Mouse (Mus musculus) embryonic fibroblast, embryonic 13.5 days (primary cell): ENCODE data around the gene Cygb. TPM values are rescaled to one million over a fixed set of nuclear protein-coding genes. Genes with fewer than 3 reads are reported as not detected.
"Not testable (repeated sequence)": the region's sequence is repeated elsewhere in the genome, so short reads cannot be mapped to it uniquely, and the experiment has no call there.

ENCODE experiments used
- H3K27ac ChIP-seq: 2 replicates; pipeline ENCODE4 v1.5.1; 2012; ENCODE audit warnings: low read length, control low read depth, inconsistent platforms; ENCODE audit not compliant: insufficient read depth
- H3K4me1 ChIP-seq: 2 replicates; pipeline ENCODE4 v1.6.1; 2011; ENCODE audit warnings: low read length; ENCODE audit not compliant: control insufficient read depth, insufficient read depth
- H3K4me3 ChIP-seq: 2 replicates; pipeline ENCODE4 v1.5.1; 2011; ENCODE audit warnings: mild to moderate bottlenecking, control low read depth, low read length; ENCODE audit not compliant: insufficient read depth
- CTCF ChIP-seq: IDR thresholded peaks from 2 replicates; pipeline ENCODE4 v1.5.1; 2011; ENCODE audit warnings: mild to moderate bottlenecking, control low read depth, low read length, moderate library complexity, borderline replicate concordance; ENCODE audit not compliant: insufficient read depth
- POLR2A ChIP-seq: IDR thresholded peaks from 2 replicates; pipeline ENCODE4 v1.6.1; 2011; ENCODE audit warnings: low read depth, mild to moderate bottlenecking, control low read depth, low read length, moderate library complexity
- polyA plus RNA-seq: library from polyadenylated mRNA; stranded (reverse); fragments of >200 nt; gene quantifications from 2 replicates; pipeline ENCODE4 v1.2.4, GENCODE M21; 2011; ENCODE audit warnings: low read depth; ENCODE audit not compliant: missing spikeins, insufficient read length

Cygb gene
- polyA plus RNA-seq, 1 experiment, result 0.74 TPM

DNA sequence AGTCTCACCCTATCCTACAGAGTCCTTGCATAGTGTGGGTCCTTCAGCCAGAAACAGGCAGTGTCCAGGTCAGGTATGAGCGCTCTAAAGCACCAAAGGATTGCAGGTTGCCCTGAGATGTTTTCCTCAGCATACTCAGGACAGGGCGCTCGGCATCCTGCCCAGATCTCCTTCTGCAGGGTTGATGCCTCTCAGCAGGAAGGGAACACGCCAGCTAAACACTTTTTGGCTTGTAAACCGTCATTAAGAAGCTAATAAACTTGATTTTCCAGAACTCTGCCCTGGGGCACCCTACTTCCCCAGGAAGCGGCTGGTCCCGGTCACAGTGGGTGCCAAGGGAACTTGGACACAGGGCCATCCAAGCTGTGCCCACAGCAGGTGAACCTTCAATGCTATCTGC is 35.0 kb downstream of the Cygb start:
- no peak overlapping the region for H3K27ac ChIP-seq
- peaks cover 6% of the 10 kb centered on the region; the same call in 1 of the 2 replicates for H3K4me1 ChIP-seq
- H3K4me3 ChIP-seq, result no peak overlapping the region
- TF ChIP-seq CTCF (no peak), POLR2A (no peak)

DNA sequence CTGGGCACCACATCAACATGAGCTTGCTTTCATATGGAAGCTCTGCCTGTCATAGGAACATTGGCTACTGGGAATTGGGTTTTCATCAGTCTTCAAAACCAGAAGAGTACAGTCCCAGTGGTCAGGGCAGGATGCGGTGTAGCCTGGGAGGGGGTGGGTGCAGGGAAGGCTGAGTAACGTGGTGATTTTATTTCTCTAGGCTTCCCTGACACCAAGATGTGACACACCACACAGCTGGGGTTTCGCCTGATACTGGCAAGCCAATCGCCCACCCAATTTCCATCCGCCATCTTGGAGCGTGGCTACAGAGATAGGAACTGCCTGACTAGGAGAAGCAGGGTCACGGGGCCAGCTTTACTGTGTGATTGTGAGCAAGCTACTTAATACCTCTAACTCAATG is 35.4 kb downstream of the Cygb start:
- H3K4me1 ChIP-seq, result peaks cover 6% of the 10 kb centered on the region; the same call in 1 of the 2 replicates
- no peak for TF ChIP-seq CTCF
- no peak for TF ChIP-seq POLR2A
- no peak overlapping the region for H3K4me3 ChIP-seq
- H3K27ac ChIP-seq, result no peak overlapping the region

DNA sequence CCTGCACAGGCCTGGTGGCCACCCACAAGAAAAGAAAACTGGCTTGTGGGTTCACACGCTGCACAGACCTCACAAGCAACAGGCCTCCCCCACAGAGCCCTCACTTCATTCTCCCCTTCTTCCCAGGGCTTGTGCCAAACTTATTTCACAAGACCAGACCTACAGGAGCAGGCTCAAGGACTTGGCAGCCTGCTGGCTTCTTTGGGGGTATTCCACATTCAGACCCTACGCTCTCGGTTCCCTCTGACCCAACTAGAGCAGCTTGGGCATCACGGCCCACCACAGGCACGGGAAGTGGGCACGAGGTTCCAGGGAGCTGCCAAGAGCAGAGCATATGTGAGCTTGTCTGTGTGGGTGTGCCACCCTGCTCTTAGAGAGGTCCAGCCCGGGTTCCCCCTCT is 36.5 kb downstream of the Cygb start:
- no peak overlapping the region for H3K27ac ChIP-seq
- H3K4me1 ChIP-seq, result peaks cover 6% of the 10 kb centered on the region; the same call in 1 of the 2 replicates
- no peak overlapping the region for H3K4me3 ChIP-seq
- no peak for TF ChIP-seq POLR2A
- TF ChIP-seq CTCF, result no peak

GRCm38 (mm10) chr11:116616438-116617118 is 37.5 kb downstream of the Cygb start:
- Histone ChIP-seq H3K4me1 (peaks cover 6% of the 10 kb centered on the region; the same call in 1 of the 2 replicates), H3K27ac (no peak overlapping the region), H3K4me3 (no peak overlapping the region)
- TF ChIP-seq POLR2A, result no peak
- TF ChIP-seq CTCF, result no peak

- peaks cover 6% of the 10 kb centered on the region; the same call in 1 of the 2 replicates for H3K4me1 ChIP-seq
- no peak overlapping the region for H3K4me3 ChIP-seq
- no peak overlapping the region for H3K27ac ChIP-seq
Observed at GRCm38 (mm10) chr11:116615735-116616437, 38.2 kb downstream of the Cygb start.

GRCm38 (mm10) chr11:116613234-116613633 is 40.9 kb downstream of the Cygb start:
- Histone ChIP-seq H3K4me3 (no peak overlapping the region), H3K4me1 (peaks cover 3% of the 10 kb centered on the region; the same call in 1 of the 2 replicates), H3K27ac (no peak overlapping the region)
- TF ChIP-seq CTCF, result no peak
- no peak for TF ChIP-seq POLR2A

More at GRCm38 (mm10) chr11:116615735-116616437, 38.2 kb downstream of the Cygb start:
- TF ChIP-seq POLR2A, result no peak

DNA sequence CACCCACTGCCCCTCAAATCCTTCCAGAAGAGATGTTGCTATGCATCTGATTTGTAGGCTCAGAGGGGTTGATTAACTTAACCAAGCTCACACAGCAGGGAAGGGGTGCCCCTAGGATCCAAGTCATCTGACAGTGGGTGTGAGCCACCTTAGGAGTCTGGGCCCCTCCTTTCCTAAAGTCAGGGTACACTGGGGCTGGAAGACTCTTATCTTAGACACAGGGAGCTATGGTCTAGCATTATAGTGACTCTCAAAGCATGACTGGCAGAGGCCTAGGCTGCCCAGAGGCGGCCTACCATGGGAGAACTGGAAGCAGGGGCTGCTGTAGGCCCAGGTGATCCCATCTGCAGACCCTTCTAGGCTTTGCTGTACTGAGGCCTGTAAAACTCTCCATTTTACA is 41.6 kb downstream of the Cygb start:
- Histone ChIP-seq H3K27ac (no peak overlapping the region), H3K4me3 (no peak overlapping the region), H3K4me1 (peaks cover 3% of the 10 kb centered on the region; the same call in 1 of the 2 replicates)
- TF ChIP-seq POLR2A (no peak), CTCF (no peak)

DNA sequence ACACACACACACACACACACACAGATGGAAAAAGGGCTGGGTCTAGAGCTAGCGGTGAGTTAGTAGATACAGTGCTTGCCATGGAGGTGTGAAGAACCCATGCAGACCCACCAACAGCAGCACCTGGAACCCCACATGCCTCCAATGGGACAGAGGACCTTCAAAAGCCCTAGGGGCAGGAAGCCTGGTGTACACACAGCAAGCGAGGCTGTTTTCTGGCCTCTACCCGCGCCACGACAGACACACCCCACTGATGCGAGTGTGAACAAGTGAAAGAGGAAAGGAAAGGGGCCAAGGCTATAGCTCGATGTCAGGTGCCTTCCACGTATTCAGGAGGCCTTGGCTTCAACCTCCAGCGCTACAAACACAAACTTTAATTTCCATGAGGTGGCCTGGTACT is 42.2 kb downstream of the Cygb start:
- peaks cover 3% of the 10 kb centered on the region; the same call in 1 of the 2 replicates for H3K4me1 ChIP-seq
- TF ChIP-seq POLR2A (no peak), CTCF (no peak)
- H3K27ac ChIP-seq, result no peak overlapping the region
- H3K4me3 ChIP-seq, result no peak overlapping the region

DNA sequence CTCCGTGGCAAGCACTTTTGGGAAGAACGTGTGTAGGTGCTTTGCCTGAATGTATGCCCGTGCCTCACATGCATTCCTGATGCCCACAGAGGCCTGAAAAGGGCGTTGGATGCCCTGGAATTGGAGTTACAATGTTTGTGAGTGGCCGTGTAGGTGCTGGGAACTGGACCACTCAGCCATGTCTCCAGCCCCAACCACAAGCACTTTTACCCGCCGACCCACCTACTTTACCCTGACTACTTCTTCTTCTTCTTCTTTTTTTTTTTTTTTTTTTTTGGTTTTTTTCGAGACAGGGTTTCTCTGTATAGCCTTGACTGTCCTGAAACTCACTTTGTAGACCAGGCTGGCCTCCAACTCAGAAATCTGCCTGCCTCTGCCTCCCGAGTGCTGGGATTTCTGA is 42.9 kb downstream of the Cygb start:
- not testable (repeated sequence) for H3K4me1 ChIP-seq, H3K27ac ChIP-seq, H3K4me3 ChIP-seq

DNA sequence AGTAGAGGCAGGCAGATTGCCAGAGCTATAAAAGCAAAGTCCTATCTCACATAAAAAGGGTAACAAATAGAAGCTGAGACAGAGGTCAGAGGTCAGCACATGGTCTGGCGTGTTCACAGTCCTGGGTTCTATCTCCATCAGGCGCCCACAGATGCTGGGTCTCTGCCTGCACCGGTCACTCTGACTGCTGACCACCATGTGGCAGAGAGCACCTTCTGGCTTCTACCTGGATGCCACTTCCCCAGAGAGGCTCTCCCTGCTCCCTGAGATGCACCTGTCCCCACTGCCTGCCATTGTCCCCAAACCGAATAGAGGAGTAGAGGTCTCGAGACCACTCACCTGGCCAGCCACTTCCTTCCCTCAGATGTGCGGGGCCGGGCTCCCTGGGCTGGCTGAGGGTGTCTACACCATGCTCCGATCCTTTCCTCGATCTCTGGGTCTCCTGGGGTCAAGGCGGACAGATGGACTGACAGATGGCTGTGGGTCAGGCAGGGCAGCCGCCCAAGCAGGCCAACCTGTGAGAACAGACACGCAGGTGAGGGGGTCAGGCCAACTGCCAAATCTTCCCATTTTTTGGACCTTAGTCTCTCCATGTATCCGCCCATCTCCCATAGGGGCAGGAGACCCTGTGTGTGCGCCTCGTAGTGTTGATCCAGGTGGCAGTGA is 44.0 kb downstream of the Cygb start:
- TF ChIP-seq CTCF (no peak), POLR2A (no peak)
- Histone ChIP-seq H3K27ac (no peak overlapping the region), H3K4me1 (no peaks in the 10 kb centered on the region), H3K4me3 (no peak overlapping the region)
